Mouse (Mus musculus): ENCODE results near the gene Il2ra.
"Not testable (repeated sequence)": the region's sequence is repeated elsewhere in the genome, so short reads cannot be mapped to it uniquely, and the experiment has no call there.

Gene Il2ra

DNA sequence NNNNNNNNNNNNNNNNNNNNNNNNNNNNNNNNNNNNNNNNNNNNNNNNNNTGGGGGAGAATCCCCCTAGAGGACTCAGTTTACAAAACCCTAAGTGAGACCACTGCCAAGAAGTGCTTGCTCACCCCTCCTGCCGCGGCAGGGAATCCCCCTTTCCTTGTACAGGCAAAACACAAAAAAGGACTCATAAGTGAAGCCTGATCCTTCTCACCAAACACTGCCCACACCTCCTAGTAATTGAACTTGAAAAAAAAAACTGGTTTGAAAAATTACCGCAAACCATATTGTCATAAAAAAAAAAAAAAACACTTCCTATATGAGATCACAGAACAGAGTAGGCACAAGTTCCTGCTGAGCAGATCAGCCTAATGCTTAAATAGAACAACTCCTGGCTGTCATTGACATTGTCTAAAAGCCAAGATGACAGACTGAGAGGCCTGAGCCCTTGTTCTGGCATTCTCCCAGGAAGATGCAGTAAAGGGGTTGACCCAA lies at the start of gene Il2ra:
Il2ra (plus strand) TSS at position 357 of the 491 bp plus-strand sequence.
- DNase-seq (ENCODE audit: low spot score in 2 of 2), result no peak

DNA sequence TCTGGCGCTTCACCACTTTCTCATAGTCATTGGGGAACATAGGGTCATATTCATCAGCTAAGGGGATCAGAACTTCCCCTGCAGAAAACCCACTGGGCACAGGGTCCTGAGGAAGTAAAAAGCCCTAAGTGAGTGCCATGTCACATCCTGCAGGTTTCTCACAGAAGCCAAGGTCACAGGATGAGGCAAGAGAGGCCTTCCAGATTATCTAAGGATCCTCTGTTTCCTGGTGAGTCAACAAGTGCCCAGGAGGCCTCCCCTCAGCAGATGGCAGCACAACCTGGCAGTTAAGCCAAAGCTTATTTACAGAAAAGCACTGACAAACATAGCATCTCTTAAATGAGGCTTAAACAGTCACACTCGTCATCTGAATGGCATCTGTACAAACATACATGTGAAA lies 45.9 kb upstream of the Il2ra start:
- no peak for DNase-seq (ENCODE audit: low spot score in 2 of 2)

GRCm38 (mm10) chr2:11597906-11598305 lies 44.7 kb upstream of the Il2ra start:
- DNase-seq (ENCODE audit: low spot score in 2 of 2), result no peak

- DNase-seq (ENCODE audit: low spot score in 2 of 2), result no peak
These were observed 40.8 kb upstream of the Il2ra start for GRCm38 (mm10) chr2:11601795-11602194.

- peak; percentile 89 to 96 for DNase-seq (ENCODE audit: low spot score in 2 of 2)
These were observed 39.8 kb upstream of the Il2ra start for GRCm38 (mm10) chr2:11602506-11603489.

- no peak for DNase-seq (ENCODE audit: low spot score in 2 of 2)
These were observed 38.6 kb upstream of the Il2ra start, which contains the start of gene Rbm17 for GRCm38 (mm10) chr2:11604053-11604452. Gene Rbm17 (minus strand): TSS chr2:11604153.

GRCm38 (mm10) chr2:11604911-11605310 lies 37.7 kb upstream of the Il2ra start:
- DNase-seq (ENCODE audit: low spot score in 2 of 2), result no peak

DNA sequence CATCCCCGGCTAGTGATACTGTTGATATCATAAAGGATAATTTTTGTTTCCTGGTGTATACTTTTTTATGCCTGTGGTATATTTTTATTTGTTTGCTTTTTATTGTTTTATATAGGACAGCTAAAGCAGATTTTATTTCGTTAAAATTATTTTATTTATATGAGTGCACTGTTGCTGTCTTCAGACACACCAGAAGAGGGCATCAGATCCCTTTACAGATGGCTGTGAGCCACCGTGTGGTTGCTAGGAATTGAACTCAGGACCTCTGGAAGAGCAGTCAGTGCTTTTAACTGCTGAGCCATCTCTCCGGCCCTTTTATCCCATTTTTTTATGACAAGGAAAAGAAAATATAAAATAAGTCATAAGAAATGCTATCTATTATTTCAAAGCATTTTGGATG lies 35.9 kb upstream of the Il2ra start:
- DNase-seq (ENCODE audit: low spot score in 2 of 2), result not testable (repeated sequence)

GRCm38 (mm10) chr2:11612939-11613338 lies 29.7 kb upstream of the Il2ra start:
- not testable (repeated sequence) for DNase-seq (ENCODE audit: low spot score in 2 of 2)

DNA sequence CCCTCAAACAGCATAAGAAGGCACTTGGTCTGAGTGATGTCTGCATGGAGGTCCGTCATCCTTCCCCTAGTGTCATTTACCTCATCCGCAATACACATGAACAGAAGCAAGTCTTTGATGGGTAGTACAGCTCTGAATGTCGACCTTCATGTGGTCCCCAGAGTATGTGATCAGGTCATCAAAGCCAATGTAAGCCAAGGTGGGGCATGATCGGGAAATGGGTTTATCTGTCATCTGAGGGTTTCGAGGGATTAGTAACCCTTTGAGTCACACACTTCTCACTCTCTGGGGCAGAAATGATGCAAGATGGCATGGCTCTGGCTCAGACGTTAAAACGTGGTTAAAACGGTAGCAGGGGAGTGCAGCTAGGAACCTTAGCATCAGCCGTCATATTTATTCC lies 25.8 kb upstream of the Il2ra start:
- no peak for DNase-seq (ENCODE audit: low spot score in 2 of 2)

- DNase-seq (ENCODE audit: low spot score in 2 of 2), result no peak
These were observed 23.0 kb upstream of the Il2ra start for GRCm38 (mm10) chr2:11619598-11619997.

- DNase-seq (ENCODE audit: low spot score in 2 of 2), result no peak
These were observed 19.4 kb upstream of the Il2ra start for GRCm38 (mm10) chr2:11623173-11623572.

DNA sequence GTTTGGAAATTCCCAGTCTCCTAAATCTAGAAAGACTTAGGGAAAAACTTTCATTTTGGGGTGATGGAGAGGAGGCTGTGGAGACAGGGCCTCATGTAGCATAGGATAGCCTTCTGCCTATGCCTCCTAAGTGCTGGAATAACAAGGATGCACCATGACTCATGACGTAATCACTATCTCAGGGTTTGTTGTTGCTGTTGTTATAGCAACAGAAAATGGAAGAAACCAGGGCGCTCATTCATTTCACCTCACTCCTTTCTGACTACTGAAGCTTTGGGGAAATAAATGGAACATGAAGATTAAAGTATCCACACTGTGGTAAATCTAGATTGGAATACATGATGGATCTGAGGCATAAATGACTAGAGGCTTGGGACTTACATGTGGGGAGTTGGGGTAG lies 18.9 kb upstream of the Il2ra start:
- DNase-seq (ENCODE audit: low spot score in 2 of 2), result no peak

DNA sequence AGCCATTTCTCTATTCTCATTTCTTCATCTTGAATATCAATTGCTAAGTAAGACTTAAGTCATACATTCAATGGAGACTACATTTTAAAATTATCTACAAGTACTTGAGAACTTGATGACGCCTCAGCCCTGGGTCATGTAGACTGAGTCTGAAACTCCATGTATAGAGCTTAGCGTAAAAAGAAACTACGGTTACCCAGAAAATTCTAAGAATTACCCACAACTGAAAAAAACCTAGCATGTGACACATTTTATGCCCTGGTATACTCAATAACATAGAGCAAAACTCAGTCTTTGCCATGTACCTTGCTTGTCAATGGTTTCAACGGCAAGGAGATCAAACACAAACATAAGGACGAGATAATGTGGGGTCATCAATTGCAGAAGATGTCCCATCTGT lies 16.7 kb upstream of the Il2ra start, which contains the start of gene Gm17490:
Gm17490 (minus strand) TSS at position 375 of the 400 bp plus-strand sequence.
- DNase-seq (ENCODE audit: low spot score in 2 of 2), result no peak

DNA sequence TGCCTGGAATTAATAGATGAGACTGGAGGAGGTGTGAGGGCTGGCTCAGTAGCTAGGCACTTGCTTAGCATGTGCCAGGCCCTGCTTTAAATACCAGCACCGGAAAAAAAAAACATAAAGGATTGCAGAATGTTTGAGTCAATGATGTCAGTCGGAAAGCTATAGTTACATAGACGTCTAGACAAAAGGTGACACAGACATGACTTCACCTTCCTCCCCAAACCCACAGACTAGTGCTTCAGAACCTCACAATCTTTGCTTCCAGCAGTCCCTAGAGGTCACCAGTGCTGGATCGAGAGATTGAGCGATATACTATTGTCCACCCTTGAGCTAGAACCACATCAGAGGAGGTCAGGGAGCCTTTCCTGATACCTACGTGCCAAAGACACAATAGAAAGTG lies 7.6 kb upstream of the Il2ra start:
- no peak for DNase-seq (ENCODE audit: low spot score in 2 of 2)

DNA sequence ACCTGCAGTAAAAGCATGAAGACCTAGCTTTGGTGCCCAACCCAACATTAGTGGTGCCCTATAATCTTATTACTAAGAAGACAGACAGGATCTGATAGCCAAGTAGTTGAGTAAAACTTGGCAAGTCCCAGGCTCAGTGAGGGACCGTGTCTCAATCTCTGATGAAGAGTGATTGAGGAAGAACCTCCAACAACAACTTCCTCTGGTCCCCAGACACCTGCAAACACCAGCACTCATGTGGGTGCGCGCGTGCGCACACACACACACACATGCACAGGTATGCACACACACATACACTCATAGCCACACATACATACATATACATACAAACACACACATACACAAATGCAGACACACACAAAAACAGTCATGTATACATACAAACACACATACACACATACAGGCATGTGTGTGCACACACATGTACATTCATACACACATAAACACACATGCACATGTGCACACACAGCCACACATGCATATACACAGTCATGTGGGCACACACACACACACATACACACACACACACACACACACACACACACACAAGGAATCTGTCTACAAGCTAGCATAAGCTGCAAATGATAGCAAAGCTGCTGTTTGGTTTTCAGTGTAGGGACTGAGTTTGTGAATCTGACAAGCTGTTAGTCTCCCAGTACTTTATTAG lies 7.0 kb upstream of the Il2ra start:
- DNase-seq (ENCODE audit: low spot score in 2 of 2), result no peak

GRCm38 (mm10) chr2:11636138-11636480 lies 6.5 kb upstream of the Il2ra start:
- DNase-seq (ENCODE audit: low spot score in 2 of 2), result no peak

- no peak for DNase-seq (ENCODE audit: low spot score in 2 of 2)
These were observed 5.5 kb upstream of the Il2ra start for GRCm38 (mm10) chr2:11637115-11637514.

DNA sequence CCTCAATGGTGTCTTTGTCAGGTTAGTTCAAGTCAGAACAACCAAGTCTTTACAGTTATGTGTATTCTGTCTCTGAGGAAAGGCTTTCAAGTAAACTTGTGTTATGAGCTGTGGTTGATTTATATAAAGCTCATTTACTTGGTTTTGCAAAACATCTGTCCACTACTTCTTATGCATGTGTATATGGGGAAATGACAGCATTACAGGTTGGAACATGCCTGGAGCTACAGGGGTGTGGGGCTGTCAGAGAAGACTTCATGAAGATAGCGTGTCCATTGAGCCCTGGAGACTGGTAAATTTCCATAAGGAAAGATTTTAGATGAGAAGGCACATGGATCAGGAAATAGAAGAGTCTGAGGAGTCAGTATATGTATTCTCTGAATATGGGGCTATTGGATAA lies 1.4 kb downstream of the Il2ra start:
- no peak for DNase-seq (ENCODE audit: low spot score in 2 of 2)

GRCm38 (mm10) chr2:11645297-11645696 lies 2.7 kb downstream of the Il2ra start:
- DNase-seq (ENCODE audit: low spot score in 2 of 2), result no peak

DNA sequence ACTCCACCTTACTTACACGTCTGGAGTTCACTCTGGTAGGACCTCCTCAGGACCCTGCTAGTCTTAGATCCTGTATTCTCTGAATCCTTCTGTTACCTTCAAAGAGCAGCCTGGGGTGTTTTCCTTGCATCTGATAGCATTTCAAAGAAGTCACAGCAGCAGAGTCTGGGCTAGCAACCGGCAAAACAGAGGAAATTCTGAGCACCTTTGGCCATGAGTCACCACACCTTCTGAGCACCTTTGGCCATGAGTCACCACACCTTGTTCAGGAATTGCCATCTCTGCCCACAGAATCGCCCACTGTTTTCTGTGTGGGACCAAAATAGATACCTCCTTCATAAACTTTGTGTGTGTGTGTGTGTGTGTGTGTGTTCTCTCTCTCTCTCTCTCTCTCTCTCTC lies 8.9 kb downstream of the Il2ra start:
- DNase-seq (ENCODE audit: low spot score in 2 of 2), result no peak

DNA sequence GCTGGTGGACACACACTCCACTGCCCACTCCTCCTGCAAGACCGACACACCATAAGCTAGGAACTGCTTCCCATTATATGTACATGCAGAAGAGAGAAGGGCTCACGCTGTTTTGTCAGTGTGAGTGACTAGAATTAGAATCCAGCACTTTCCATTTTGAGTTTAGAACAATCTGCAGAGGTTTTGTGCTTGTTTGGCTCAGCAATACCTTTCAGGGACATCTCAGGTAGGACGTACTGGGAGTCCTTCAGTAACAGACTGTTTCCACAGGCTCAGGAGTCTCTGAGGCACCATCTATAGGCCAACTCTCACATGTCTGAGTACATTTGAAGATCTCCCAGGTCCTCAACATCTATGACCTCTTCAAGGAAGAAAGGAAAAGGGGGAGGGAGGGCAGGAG lies 9.6 kb downstream of the Il2ra start:
- DNase-seq (ENCODE audit: low spot score in 2 of 2), result no peak

- DNase-seq (ENCODE audit: low spot score in 2 of 2), result no peak
These were observed 10.2 kb downstream of the Il2ra start for GRCm38 (mm10) chr2:11652780-11653179.

Measured in cerebellum, postnatal 4 days (tissue).